Mouse (Mus musculus) cerebellum, adult 2 months (tissue): ENCODE results near the gene Lad1. TPM values are rescaled to one million over a fixed set of nuclear protein-coding genes. Genes with fewer than 3 reads are reported as not detected.

Experiments used
- DNase-seq, 2 experiments: peaks; one replicate each; pipeline ENCODE4 v3.0.0; 2021
- H3K27ac ChIP-seq: fragments of 200-500 bp; 2 replicates; pipeline ENCODE4 v1.5.1; 2012; ENCODE audit warnings: low read length, control low read depth, inconsistent platforms; ENCODE audit not compliant: insufficient read depth
- H3K27me3 ChIP-seq: fragments of 200-500 bp; 2 replicates; pipeline ENCODE4 v1.6.1; 2012; ENCODE audit warnings: inconsistent platforms, mild to moderate bottlenecking, low read length, moderate library complexity; ENCODE audit not compliant: control insufficient read depth, insufficient read depth
- H3K4me1 ChIP-seq: fragments of 200-500 bp; 2 replicates; pipeline ENCODE4 v1.6.1; 2011; ENCODE audit warnings: low read length; ENCODE audit not compliant: control insufficient read depth, insufficient read depth
- H3K4me3 ChIP-seq: fragments of 200-500 bp; replicated peaks from 2 replicates; pipeline ENCODE3; 2011; ENCODE audit warnings: mild to moderate bottlenecking, low read depth, low read length, control low read depth; ENCODE audit not compliant: insufficient read depth
- CTCF ChIP-seq: fragments of 200-500 bp; IDR thresholded peaks from 2 replicates; pipeline ENCODE4 v1.5.1; 2011; ENCODE audit warnings: low read depth, mild to moderate bottlenecking, control low read depth, low read length, moderate library complexity, borderline replicate concordance; ENCODE audit not compliant: insufficient read depth
- POLR2A ChIP-seq: fragments of 200-500 bp; IDR thresholded peaks from 2 replicates; pipeline ENCODE4 v1.6.1; 2011; ENCODE audit warnings: low read length, control low read depth, borderline replicate concordance; ENCODE audit not compliant: insufficient read depth
- WGBS: fragments of 180-500 bp; shearing (Covaris S2); methylation state at CpG from one replicate; pipeline ENCODE4 v1.1.7; 2018; 5-methylcytosine and 5-hydroxymethylcytosine counted together
- polyA plus RNA-seq: library from polyadenylated mRNA; depleted of rRNA; stranded (reverse); fragments of >200 nt; gene quantifications from 2 replicates; pipeline ENCODE4 v1.2.3, GENCODE M21; 2012

The Lad1 gene
- polyA plus RNA-seq, 1 experiment: 1.2 TPM

GRCm38 (mm10) chr1:135820736-135821364, 2.5 kb downstream of the Lad1 start:
- TF ChIP-seq CTCF (no peak), POLR2A (no peak)
- DNase-seq: no peak
- H3K4me1 ChIP-seq: peaks cover 3% of the 10 kb centered on the region; the same call in 1 of the 2 replicates
- no peak overlapping the region for H3K27ac ChIP-seq
- 86% methylated on average over 16 of the region's 16 CpGs for WGBS
- H3K4me3 ChIP-seq: no peak overlapping the region
- H3K27me3 ChIP-seq: peaks cover 5% of the 10 kb centered on the region; the same call in 1 of the 2 replicates

DNA sequence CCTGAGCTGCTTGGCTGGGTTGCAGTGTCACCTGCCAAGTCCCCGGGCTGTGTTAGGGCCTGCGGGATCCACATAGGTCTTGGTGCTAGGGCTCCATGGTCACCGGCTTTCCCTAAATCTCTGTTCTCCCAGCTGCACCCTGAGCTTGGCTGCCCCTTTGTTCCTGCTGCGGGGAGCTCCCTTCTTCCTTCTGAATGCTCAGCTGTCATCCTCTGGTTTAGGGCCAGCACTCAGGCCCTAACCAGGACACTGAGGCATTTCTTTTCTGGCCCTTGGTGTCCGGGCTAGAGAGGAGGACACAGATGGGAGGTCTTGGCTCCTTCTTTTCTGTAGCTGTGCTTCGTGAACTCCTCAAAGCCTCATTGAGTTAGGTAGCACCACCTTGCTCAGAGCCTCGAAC, 3.4 kb downstream of the Lad1 start:
- TF ChIP-seq CTCF: no peak
- no peak for TF ChIP-seq POLR2A
- peaks cover 3% of the 10 kb centered on the region; the same call in 1 of the 2 replicates for H3K4me1 ChIP-seq
- no peak overlapping the region for H3K4me3 ChIP-seq
- no peak for DNase-seq
- H3K27ac ChIP-seq: no peak overlapping the region
- H3K27me3 ChIP-seq: peaks cover 5% of the 10 kb centered on the region; the same call in 1 of the 2 replicates
- WGBS: 42% methylated on average over 7 of the region's 7 CpGs

- H3K27ac ChIP-seq: no peak overlapping the region
- TF ChIP-seq POLR2A: no peak
- TF ChIP-seq CTCF: no peak
- 31% methylated on average over 1 of the region's 1 CpGs for WGBS
- no peak for DNase-seq
- no peak overlapping the region for H3K4me3 ChIP-seq
- H3K27me3 ChIP-seq: no peaks in the 10 kb centered on the region
- H3K4me1 ChIP-seq: no peaks in the 10 kb centered on the region
These were observed 10.5 kb downstream of the Lad1 start for GRCm38 (mm10) chr1:135828918-135829317.

DNA sequence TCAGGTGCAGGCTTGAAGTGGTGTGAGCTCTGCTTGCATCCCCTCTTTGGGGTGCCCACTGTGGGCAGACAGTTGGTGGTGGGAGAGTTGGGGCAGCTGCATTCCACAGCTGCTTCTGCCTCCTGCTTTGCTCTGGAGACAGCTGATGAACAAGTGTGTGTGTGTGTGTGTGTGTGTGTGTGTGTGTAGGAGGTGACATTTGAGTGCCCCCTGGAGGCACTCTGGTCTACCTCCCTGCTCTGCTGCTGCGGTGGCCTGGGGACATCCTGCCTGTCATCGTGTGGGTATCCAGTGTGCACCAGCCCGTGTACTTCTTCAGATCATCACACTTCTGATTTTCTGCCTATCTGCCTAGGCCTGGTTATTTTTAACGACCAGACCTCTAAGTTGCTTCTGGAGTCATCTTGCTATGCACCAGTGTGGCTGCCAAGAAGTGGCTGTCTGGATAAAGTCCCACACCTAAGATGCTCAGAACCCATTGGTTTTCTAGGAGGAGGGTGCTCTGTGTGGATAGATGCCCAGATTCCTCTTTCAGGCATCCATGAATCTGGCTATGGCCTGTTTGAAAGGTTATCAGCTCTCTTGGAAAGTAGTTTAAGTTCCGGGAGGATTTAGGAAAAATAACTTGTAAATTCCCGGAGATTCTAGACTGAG, 15.9 kb downstream of the Lad1 start:
- no peaks in the 10 kb centered on the region for H3K27me3 ChIP-seq

GRCm38 (mm10) chr1:135834983-135835382, 16.6 kb downstream of the Lad1 start:
- H3K4me3 ChIP-seq: no peak overlapping the region
- no peaks in the 10 kb centered on the region for H3K4me1 ChIP-seq
- TF ChIP-seq POLR2A: no peak
- TF ChIP-seq CTCF: no peak
- no peaks in the 10 kb centered on the region for H3K27me3 ChIP-seq
- WGBS: 67% methylated on average over 8 of the region's 8 CpGs
- no peak overlapping the region for H3K27ac ChIP-seq
- no peak for DNase-seq

More for the DNA sequence above, 15.9 kb downstream of the Lad1 start:
- TF ChIP-seq CTCF: no peak
- no peak for TF ChIP-seq POLR2A
- H3K27ac ChIP-seq: no peak overlapping the region
- 55% methylated on average over 6 of the region's 6 CpGs for WGBS
- H3K4me1 ChIP-seq: no peaks in the 10 kb centered on the region
- no peak for DNase-seq
- no peak overlapping the region for H3K4me3 ChIP-seq

DNA sequence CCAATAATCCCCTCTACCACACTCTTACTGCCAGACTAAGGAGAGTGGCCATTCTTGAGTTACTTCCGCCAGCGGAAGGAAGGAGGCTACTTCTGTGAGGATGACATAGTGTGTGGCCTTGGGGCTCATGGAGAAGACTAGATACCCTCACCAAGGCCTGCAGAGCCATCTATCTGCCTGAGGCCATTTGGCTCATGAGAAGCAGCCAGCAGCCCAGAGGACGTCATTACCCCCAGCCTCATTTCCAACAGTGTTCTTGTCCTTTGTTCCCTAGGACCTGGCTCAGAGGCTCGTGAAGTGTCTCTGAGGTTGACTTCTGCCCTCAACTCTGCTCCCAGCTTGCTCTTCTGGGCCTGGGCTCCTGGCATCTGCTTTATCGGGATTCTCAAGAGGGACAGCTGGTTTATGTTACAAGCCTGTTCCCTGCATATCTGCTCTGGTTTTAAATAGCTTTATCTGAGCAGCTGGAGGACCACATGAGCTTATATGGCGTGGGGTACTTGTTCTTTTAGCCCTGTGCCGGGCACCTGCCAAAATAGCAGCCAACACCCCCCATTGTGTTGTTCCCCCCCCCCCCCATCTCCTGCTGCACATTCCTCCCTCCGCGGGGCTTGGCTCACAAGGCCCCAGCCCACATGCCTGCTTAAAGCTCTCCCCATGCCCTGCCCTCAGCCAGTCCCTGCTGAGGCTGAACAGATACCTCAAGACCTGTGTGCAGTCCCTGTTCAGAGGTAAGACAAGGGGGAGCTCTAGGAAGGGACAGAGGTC, 17.5 kb downstream of the Lad1 start, which contains the start of gene Tnnt2:
TSS of gene Tnnt2 (plus strand) at position 639 of the 768 bp plus-strand sequence.
- no peak for TF ChIP-seq POLR2A
- no peak for TF ChIP-seq CTCF

GRCm38 (mm10) chr1:135838626-135839025, 20.2 kb downstream of the Lad1 start:
- DNase-seq: no peak

More for the DNA sequence above, 17.5 kb downstream of the Lad1 start, which contains the start of gene Tnnt2:
- Histone ChIP-seq H3K4me1 (no peaks in the 10 kb centered on the region), H3K27me3 (no peaks in the 10 kb centered on the region), H3K27ac (no peak within 1 kb of the TSS), H3K4me3 (no peak within 1 kb of the TSS)
- no peak for DNase-seq
- WGBS: 48% methylated on average over 9 of the region's 9 CpGs

More at GRCm38 (mm10) chr1:135838626-135839025, 20.2 kb downstream of the Lad1 start:
- Histone ChIP-seq H3K27me3 (no peaks in the 10 kb centered on the region), H3K27ac (no peak overlapping the region), H3K4me1 (no peaks in the 10 kb centered on the region), H3K4me3 (no peak overlapping the region)
- TF ChIP-seq POLR2A (no peak), CTCF (no peak)
- 44% methylated on average over 4 of the region's 4 CpGs for WGBS
